Mouse (Mus musculus): ENCODE measurements at regions not wholly inside any gene's neighbourhood (a gene's known extent, or its start where the extent isn't known, plus 50 kb on each side); places are given as distances from the start of the nearest gene placed in this dataset.
A peak's percentile ranks its signal among the peaks of the same experiment; 100 is the strongest.

DNA sequence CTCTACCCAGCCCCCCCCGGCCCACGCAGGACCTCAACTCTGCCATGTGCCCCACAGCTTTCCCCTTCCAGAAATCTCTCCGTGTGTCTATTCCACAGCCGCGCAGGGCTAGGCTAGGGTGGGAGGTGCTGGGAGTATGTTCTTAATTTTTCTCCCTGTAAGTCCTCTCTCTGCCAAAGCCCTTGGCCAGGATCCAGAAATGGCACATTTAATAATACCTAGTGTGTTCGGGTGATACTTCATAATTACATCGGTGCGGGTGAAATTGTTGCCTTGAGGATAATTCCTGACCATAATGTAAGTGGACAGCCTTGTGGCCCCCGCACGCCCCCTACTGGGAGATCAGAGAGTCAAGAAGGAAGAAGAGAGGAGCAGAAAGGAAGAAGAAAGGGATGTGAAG is 1093.5 kb downstream of the Mrps31 start:
- peak in 1 of 2 experiments; percentile 3 for DNase-seq

DNA sequence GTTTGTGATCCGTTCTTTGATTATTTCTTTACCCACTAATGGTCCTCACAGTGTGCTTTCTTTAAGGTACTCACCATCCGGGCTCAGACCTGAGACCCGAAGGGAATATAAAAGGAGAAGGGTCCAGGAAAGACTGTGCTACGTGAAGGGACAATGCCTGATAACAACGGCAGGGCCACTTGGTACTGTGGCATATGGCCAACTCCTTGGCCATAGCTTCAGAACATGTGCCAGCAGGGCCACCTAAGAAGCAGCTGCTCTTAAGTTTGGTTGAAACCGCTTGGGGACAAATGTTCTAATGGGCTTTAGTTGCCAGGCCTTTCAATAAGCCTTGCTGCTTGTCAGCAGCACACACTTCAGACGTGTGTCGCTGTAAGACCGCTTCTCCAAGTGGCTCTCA is 1094.1 kb downstream of the Mrps31 start:
- DNase-seq, result no peak

DNA sequence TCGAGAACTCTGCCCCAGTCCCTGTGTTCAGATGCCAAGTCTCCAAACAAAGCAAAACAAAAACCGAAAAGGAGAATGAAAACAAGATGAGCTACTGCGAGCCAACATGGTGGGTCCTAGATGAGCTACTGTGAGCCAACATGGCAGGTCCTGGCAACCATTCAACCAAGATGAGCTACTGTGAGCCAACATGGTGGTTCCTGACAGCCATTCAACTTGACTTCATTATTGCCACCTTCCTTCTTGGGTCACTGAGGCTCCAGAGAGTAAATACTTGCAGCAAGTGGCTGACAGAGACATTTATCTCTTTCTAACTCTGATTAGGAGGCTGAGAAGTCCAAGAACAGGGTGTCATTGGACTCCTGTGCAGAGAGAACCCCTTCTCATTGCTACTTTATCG is 1094.8 kb downstream of the Mrps31 start:
- DNase-seq, result no peak

DNA sequence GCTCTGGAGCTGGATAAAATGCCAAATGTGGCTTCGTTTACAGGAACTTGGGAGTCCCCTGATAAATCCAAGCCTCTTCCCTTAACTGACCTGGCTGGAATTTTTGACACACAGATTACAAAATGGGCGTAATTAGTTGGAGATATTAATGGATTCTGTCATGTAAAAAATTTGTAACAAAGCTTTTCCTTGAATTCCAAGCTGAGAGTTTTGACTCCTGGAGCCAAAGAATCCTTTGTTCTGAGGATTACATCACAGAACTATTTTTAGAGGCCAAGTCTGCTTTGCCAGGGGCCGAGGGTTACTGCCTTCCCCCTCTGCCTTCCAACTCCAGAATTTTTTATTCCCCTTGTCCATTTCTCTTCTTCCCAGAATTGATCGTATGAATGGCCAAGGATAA is 1096.5 kb downstream of the Mrps31 start:
- no peak for DNase-seq

DNA sequence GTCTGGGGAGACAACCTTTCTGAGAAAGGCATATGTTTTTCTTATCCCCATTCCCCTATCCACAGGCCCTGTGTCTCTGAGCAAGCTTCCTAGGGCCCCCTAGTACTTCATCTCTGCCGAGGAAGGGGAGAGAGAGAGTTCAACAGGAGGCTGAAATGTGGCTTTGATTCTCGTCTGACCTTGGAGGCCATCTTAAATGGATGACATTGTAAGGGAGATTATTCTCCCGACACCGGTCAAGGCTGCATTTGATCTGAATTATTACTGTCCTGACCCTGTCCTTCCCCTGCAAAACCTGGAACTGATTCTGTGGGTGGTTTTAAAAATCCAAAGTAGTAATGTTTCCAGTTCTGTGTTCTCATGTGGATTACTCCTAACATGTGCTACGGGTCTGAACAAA is 1098.9 kb downstream of the Mrps31 start:
- DNase-seq, result no peak

DNA sequence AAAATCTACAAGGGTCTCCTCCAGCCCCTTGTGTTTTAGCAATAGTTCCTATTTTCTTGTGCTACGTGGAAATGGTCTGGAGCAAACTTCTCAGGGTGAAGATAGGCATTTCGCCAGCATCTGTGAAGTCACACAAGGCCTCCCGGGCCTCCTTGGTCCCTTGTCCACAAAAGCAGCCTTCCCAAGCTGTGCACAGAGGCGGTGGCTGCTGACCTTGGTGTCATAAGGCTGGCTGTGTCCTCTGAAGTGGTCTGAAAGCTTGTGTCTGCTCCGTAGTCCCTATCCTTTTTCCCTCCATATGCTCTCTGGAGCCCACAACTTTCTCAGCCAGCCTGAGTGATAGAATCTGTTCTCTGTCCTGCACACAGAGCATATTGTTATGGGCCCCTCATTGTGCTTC is 1099.4 kb downstream of the Mrps31 start:
- DNase-seq, result no peak

DNA sequence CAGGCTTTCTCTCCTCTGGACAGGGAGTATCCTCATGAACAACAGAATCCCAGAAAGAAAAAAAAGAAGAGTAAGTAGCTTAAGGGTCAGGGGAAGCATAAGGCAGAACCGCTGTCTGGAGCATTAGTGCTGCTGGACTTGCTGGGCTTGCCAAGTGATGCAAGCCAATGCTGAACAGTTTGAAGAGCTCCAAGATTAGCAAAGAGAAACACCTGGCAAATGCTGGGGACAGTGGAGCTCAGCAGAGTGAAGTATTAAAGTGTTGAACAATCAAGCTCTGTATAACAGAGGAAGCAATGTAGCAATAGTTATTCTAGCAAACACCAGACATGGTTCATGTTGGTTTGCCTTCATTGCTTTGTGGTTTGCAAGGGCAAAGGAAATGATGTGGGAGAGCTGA is 1100.1 kb downstream of the Mrps31 start:
- no peak for DNase-seq

DNA sequence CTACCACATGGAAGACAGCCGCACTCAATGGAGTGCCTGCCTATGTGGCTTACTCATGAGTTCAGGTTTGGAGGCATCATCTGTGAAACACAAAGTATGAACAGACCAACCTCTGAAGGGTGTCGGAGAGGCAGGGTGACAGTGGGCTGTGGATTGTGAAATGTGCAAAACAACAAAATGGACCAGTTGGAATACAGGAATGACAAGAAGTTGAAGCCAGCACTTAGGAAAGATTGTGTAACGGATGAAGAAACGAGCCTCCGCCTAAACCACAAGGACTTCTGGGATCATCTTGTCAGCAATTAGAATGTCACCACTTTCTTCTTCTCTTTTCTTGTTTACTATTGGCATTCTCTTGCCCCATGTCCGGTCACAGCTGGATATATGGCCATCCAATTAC is 1100.6 kb downstream of the Mrps31 start:
- DNase-seq, result no peak

DNA sequence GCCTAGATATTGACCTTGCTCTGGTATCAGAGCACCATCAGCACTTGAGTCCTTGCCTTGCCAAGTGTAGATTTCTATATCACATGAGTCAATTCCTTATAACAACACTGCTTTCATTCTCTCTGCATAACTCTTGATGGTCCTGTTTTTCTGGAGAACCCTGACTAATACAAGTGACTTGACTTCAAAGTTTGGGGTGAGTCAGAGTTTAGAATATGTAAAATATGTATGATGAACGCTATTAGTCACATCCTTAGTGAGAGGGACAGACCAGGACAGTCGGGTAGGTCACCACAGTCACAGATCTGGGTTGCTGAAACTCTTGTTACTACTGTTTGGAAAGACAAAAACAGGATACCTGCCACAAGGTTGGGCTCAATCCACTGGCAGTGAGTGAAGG is 1105.3 kb downstream of the Mrps31 start:
- DNase-seq, result no peak

DNA sequence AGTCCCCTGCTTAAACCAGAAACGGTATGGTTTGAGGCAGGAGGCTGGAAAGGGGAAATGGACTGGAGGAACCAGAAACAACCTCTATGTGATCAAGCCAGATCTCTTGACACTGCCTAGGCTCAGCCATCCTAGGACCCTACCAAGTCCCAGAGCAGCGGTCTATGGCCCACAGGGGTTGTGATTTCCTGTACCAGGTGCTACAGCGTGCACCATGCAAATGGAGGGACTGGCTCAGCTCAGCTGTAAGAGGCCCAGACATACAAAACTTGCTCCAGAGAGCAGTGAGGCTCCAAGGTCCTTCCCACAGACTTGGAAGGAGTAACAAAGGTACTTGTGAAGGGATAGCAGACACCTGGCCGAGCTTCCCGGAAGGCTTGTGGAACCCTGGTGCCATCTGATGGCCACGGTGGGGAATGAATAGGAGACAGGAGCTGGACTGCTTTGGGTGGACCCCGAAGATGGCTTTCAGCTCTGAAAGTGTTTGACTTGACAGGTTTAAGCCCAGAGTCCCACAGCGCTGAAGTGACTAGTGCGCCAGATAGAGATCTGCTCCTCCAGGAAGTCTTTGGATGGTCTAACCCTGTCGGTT is 1120.5 kb downstream of the Mrps31 start:
- no peak for DNase-seq

DNA sequence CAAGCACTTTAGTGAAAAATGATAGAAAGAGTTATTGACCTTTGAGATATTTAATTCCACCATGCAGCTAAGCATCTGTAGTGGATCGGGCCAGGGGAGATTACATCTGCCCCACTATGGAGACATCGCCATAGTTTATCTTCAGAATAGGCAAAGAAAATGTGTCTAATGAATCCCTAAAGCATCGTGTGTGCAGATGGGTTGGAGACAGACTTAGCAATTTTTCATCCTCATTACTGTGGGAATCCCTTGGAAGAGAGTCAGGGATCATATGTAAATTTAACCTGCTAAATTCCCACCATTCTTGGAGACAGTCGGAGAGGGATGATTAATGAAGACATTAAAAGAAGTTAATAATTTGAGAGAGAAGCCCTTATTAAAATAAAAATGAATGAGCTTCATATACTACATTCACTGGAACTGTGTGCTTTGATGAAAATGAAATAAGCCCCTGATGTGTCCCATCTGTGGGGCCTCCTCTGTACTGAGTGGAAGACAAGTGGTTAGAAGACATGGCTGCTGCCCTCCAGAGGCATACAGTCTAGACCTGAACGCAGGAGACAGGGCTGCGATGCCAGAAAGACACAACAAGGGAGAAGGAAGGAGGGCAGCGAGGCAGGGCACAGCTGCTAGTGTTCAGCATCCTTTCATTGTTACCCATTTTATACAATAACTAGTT is 1126.7 kb downstream of the Mrps31 start:
- no peak for DNase-seq

DNA sequence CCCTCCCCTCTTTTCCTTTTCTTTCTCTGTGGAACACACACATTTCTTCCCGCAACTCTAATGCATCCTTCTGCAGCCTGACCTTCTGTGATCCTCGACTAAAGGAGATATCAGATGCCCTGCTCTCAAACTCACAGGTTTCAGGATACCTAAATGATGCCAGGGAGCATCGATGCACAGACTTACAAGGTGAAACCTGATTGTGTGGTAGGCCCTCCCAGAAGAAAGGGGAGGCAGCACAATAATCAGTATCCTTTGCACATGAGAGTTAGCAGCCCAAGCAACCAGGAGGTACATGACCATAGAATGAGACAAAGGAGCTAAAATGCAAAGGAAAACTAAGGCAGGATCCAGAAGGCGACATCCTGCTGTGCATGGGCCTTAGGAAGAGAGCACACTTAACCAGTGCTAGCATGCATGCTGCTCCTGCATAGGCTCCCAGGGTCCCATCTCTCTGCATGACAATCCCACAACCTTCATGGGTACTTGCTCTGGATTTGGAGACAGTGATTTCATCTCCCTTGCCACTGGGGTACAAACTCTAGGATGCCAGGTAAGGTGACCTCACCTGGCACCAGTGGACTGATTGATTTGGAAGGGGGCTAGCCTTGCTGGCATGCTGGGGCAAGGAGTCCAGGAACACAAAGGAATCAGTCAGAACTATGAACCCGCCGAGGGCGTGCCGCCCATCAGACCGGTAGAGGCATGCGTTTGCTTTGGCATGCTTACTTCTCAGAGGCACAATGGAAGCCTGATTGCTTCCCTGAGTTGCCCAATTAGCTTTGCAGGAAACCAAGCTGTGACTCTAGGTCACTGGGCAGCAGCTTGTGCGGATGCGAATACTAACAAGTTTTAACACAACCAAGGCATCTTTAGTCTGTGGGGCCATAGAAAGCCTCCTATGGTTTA is 1142.7 kb downstream of the Mrps31 start:
- no peak for DNase-seq

DNA sequence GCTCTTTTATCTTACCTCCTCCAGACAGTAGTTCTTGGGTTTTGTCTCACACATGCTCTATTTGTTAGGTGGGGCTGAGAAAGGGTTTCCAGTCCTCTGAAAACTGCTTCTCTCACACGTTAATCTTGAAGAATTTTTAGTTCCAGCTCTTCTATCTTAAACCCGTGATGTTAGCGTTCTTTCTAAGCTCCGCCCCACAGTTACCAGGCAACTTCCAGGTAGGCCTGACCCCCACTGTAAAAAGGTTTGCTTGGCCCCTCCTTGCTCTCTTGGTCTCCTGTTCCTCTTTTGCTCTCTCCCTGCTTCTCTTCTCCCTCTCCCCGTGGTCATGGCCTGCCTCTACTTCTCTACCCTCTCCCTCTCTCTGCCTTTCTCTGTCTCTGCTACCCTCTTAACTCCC is 1149.7 kb downstream of the Mrps31 start:
- no peak for DNase-seq

DNA sequence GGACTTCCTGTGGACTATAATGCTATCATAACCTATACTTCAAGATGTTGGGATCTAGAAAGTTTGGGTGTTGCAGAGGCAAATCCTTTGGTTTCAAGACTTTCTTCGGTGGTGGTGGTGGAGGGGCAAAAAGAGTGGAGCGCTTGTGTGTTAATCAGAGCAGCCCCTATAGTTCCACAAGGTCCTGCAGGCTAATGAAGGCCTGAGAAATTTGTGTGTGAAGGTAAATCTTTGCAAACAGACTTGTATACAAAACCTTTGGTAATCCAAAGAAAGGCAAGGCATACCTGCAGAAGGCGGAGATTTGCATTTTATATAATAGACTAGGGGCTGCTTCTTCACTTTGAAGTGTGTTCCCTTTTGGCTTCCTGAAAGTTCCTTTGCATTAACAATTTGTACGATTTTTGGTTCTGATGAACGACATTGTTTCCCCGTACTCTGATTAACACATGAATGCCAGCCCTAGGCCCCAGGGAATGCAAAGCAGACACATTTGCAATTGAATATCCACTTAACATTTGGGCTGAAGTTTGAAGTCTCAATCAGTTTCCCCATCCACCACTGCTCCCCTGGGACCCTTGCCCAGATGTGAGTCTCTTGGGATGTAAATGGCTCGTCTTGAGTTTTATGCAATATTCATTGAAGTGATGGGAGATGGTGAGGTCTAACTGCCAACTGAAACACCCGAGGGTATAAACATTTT is 1150.7 kb downstream of the Mrps31 start:
- no peak for DNase-seq

DNA sequence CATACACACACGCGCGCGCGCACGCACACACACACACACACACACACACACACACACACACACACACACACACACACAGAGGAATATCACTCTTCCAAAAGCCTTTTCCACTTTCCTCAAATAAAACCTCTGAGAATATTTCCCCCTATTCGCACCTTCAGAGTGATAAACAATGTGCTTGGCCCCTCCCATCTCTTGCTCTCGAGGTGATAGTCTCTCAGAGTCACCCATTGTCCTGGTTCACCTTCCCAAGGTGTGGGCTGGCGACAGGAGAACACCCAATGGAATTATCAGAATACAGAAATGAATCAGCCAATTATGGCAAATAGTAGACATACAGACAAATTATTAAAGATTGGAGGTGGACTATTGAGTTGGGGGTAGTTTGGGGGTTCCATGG is 1151.3 kb downstream of the Mrps31 start:
- no peak for DNase-seq

DNA sequence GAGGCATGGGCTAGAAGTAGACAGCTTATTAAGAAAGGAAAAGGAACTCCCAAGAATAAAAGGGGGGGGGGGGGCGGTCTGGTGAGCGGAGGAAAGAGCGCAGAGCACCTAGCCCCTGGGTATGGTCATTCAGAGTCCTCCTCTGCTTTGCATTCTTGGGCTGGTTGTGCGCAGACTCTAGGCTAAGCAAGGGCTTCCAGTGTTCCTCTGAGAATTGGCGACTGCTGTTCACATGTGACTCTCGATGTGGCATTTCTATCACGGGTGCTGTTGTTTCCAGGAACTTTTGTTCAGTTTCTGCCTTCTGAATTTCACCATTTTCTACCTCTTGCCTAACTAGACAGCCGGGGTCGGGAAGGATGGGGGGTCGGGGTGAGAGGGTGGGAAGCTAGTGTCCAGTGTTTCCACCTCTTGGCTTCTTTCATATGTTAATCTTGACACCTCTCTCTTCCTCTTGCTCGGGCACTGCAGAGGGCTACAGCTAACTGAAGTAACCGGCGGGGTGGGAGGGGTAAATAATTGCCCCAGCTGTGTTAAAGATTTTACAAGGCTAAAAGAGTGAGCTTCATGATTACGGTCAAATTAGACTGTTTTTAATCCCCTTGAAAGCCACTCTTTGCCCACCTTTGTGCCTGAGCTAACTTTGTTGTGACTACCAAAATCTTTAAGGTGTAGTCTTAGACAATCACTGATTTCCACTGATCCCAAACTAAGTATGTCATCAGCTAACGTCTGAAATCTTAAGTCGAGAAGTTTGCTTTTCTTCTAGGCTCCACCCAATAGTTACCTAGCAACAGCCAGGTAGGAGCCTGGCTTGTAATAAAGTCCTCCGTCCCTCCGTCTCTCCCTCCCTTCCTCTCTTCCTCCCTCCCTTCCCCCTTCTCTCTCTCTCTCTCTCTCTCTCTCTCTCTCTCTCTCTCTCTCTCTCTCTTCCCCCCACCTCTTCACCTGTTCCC is 1152.2 kb downstream of the Mrps31 start:
- no peak for DNase-seq

DNA sequence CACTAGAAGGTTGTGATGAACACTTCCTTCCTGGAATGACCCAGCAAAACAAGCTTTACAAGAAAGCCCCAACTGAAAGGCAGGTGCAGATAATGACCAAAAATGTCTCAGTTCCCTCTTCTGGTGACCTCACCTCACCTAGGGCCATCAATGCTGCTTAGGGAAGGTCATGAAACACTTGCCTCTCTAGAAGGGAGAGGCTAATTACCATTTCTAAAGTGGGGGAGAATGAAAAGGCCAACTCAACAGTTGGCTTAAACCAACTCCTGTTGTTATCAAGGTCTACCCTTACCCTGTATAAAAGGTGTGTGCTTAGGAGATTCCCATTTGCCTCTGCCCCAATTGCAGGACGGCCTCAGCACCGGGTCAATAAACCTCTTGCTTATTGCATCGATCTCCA is 1156.7 kb downstream of the Mrps31 start:
- DNase-seq, result no peak

DNA sequence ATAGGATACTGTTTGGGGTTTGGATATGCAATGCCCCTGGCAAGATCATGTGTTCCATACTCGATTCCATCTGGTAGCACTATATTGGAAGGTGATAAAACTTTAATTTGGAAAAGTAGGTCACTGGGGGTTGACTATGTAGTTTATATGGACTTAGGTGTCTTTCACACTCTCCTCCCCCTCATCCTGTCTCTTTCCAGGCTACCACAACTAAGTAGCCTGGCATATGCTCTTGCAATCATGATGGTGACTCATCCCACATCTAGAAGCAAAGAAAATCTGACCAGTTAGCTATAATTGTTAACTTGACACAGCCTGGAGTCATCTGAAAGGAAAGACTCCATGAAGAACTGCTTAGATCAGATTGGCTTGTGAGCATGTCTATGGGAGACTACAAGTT is 1154.3 kb downstream of the Adam3 start:
- no peak for DNase-seq

DNA sequence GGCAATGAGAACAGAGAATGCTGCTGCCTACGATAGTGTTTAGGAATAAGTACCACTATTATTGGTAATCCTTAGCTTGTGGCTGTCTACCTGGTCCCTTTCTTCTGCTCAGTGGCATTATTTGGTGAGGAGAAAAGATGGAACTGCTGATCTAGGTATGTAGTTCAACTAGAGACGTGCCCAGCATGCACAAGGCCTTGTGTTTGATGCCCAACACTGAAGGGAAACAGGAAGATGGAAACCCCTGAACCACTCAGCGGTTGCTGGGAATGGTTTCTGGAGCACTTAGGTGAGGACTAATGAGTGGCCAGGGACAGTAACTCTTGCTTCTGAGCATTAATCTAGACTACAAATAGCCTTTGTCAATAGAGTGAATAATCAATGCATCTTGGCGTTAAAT is 1145.5 kb downstream of the Adam3 start:
- DNase-seq, result no peak

DNA sequence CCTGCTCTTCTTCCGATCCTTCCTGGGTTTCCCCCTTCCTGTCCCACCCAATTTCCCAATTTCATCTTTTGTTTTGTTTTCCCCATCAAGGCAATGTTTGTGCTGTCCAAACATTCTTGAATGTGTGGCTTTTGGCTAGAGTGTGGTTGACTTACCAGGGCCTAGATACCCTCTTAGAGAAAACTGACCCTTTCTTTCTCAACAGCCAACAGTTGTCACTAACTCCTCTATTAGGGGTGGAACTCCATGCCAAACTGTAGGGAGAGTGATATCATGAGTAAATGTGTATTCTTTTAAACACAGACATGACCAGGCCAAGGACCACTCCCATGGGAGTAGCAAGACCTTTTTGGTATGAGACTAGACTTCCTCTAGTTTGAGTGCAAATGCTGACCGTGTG is 1145.0 kb downstream of the Adam3 start:
- no peak for DNase-seq
